Mouse (Mus musculus) ovary, postnatal 36 days (tissue): ENCODE results near the gene Cdyl2.

Experiments used
- DNase-seq: peaks from one replicate; pipeline ENCODE4 v3.0.0; 2022; ENCODE audit warnings: low spot score, mixed read lengths

The Cdyl2 gene

DNA sequence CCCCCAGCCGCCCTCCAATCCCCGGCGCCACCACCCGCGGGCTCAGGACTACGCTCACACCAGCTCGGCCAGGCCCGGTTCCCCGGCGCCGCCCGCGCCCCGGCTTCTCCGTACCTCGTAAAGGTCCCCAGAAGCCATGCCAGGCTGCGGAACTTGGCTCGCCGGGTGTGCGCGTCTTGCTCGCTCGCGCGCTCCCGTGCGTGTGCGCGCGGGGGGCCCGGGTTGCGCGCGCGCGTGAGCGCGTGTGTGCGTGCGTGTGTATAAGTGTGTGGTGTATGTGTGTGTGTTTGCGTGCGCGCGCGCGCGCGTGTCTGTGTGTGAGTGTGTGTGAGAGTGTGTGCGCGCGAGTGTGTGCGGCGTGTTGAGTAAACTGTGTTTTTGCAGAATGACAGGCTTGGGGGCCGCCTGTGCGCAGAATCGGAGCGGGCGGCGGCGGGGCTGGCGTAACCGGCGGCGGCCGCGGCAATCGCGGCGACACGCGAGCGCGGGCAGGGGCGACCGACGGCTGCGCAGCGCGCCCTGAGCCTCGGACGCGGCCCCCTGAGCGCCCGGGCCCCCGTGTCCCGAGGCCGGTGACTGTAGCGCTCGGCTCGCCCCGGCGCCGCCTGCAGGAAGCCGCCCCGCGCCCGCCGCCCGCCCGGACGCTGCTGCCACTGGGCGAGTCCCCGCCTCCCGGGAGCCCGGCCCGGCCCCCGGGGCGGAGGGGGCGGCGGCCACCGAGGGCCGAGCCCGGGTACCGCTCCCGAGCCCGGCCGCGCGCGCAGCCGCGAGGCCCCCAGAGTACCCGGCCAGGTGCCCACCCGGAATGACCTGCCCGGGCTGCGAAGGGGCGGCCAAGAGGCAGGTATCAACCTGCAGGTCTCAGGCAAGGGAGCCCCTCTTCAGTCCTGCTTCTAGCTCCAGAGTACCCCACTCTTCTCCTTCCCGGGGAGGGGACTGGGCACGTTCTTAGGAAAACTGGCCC, at the start of gene Cdyl2:
Gene Cdyl2, minus strand, starts transcription at position 308 of the 964 bp plus-strand sequence.
- peak; percentile 82 for DNase-seq

DNA sequence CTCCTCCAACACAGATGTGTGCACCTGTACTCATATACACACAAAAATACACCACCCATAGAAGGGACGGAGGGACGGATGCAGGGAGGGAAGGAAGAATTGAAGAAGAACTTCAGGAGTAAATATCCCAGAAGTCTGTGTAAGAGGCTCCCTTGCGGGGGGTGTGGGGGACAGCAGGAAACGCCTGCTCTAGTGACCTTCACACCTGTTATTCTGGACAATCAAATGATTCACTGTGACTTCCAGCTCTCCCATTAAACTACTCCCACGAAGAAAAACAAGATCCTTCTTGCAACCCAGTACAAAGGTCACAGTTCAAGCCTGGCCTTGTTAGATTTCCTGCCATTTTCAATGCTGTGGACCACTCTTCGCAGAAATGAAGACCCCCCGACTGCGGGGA, 47.8 kb upstream of the Cdyl2 start:
- no peak for DNase-seq

DNA sequence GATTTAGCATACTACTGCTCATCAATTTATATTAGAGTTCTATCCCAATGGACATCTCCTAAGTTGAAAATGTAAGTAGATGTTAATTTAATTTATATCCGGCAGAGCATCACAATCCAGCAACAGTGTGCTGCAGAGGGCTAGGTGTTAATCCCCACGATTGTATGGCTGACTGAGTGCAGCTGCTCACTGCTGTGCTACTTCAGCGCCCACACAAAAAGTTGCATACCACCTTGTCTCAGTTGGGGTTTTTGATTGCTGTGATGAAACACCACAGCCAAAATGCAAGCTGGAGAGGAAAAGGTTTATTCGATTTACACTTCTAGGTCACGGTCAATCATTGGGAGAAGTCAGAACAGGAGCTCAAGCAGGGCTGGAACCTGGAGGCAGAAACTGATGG, 41.4 kb upstream of the Cdyl2 start:
- DNase-seq = no peak

DNA sequence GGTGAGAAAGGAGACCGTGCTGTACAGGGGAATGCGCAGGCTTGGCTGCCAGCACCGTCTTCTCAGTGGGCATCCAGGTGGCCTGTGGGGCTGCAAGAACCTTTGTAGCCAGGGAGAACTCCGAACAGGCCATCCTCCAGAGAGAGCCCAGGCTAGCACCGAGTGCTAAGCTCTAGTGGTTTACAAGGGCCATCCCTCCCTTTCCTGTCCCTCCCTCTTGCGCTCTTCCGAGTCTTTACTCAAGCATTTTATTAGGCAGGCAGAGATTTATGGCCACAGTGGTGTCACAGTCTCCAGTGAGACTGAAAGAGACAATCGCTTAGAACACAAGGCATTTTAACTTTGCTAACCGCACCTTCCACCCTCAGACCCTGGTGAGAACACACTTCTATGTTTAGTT, 39.9 kb upstream of the Cdyl2 start:
- no peak for DNase-seq

DNA sequence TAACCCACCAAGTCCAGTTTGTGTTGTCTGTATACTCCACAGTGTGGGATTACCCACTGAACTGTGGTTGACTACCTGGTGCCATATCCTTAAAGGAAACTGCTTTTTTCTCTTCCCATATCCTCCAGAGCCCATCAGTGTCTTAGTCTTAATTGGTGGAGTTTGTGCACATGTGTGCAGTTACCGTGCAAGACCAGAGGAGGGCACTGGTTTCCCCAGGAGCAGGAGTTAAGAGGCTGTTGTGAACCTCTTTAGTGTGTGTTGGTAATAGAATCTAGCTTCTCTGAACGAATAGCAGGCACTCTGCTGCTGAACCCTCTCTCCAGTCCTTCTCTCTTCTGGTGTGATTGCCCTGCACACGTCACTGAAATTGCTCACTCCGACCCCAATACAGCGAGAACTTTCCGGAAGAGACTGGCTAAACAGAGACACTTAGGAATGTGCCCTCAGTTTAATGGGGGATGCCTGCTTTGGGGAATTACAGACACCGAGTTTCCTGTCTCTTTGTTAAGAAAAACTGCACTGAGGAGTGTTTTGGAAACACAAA, 39.1 kb upstream of the Cdyl2 start:
- no peak for DNase-seq

DNA sequence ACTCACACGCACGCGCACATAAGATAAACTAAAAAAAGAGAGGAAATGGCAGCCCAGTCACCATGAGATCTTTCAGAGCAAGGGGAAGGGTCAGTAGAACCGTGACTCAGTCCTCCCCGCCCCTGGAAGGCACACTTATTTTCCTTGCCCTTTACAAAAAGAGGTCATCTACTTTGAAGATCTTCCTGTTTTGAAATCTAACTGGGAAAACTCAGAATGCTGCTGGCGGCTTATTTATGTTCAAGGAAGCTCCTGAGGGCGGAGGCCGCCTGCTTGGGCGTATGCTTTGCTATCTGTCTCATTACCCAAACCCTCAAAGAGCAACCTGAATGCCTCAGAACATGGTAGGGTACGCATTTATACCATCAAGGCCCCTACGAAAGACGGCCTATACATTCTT, 38.0 kb upstream of the Cdyl2 start:
- no peak for DNase-seq

DNA sequence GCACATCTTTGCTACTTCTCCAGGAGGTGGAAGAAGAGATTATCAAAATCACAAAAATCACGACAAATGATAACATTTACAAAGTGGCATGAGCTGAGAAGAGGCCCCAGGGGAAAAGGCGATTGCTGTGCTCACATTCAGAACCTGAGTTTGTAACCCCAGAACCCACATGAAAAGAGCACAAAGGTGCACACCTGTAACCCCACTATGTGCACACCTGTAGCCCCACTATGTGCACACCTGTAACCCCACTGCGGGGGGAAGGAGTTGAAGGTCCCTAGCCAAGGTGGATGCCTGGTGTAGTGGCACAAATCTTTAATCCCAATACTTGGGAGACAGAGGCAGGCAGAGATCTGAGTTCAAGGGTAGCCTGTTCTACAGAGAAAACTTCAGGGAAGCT, 23.4 kb upstream of the Cdyl2 start:
- DNase-seq = no peak

DNA sequence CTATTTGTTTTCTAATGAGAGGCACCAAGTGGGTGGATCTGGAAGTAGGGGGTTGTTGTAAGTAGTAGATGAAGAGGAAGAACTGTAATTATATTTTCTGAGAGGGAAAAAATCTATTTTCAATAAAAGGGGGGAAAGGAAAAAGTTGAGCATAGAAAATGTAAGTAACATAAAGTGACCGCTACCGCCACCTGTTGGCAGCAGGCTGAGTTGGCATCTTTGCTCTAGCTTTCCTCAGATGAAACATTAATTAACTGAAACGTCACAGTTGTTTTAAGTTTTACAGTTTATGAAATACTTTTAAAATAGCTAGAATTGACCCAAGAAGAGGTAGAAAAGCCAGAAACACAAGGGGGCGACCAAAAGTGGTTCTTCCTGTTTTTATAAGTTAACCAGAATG, 22.8 kb upstream of the Cdyl2 start:
- DNase-seq = peak; percentile 19

DNA sequence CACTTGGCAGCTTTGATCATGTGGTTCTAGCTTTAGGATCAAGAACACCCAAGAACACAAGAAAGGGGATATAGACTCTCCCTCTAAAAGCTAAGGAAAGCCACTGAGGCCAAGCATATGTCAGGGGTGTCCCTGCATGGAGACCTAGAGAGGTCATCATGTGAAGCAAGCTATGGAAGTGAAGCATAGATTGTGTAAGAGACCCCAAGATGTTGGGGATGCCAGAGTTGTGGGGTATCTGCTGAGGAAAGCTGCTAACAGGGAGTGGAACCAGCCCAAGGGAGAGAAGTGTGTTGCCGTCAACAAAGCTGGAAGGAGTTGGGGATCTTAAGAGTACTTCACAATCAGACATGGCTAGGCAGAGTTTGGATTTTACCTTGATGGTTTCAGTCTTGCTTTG, 7.9 kb upstream of the Cdyl2 start:
- DNase-seq = no peak

DNA sequence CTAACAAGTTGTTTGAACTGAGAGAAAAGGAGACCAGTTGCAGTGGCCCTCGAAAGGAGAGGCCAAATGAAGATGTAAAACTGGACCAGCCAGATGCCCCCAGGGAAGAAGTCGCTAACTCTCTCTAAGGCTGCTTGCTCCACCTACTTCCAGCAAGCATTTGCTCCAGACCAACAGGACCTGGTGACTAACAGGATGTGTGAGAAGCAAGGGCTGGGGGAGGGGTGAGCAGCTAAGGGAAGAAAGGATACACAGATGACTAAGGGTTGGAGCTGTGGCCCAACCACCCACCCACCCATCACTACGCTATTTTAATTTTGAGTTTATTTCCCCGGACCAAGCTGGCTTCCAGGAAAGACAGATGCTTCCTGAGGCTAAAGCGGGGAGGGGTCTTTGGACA, 2.5 kb upstream of the Cdyl2 start:
- no peak for DNase-seq

DNA sequence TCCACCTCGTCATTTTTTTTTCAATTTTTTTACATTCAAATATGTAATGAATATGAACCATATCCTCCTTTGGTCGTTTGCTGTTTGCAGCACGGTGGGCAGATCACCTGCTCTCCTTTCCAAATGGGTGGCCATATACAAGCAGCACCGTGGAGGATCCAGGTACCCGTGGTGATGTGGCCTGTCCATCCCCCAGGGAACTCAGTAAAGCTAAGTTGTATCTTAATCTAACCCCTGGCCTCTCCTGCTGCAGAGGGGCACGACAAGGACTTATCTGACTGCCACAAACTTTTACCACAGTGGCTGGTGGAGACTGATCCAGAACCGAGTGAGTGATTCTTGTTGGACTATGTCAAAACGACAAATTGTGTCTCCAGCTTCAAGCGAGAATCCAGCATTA, 1.4 kb upstream of the Cdyl2 start:
- DNase-seq = no peak

DNA sequence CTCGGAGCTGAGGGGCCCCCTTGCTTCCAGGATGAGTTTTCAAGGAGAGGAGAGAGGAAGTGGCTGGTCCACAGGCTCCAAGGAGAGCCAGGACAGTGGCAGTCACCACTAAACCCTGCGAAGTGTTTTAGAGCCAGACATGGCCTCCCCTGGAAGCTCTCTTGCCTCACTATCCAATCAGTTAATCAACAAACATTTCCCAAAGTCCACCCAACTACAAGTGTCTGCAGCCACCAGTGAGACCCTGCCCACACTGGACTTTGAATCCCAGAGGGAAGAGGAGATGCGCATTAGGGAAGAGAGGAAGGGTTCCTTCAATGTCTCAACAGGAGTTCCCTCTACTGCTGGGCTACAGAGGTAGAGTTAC, 840 bp upstream of the Cdyl2 start:
- no peak for DNase-seq

DNA sequence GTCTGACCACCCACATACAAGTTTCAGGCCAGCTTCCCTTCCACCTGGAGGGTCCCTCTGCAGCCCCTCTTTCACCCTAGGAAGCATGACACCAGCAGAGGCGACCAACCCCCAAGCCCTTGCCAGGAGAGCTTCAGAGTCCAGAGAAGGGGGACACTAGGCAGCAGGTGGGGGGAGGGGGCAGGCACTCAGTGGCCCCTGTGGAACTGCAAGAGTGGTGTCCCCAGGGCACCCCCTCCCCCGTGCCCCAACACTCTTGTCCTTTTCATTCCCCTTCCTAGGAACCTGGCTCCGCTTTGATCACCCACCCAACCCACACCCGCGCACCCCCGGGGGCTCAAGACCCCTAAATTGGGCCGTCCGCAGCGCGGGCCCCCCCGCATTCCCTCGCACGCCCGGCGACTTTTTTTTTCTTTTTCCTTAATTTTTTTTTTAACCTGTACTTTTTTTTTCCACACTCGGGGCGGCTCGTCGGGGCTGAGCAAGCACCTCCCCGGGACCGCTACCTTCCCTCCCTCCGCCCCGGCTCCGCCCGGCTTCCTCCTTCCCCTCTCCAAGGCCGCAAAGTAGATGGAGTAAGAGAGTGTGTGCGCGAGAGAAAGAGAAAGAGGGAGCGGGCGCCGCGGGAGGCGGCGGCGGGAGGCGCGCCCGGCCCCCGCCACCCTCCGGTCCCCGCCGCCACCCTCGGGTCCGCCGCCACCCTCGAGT, 661 bp downstream of the Cdyl2 start:
- no peak for DNase-seq

DNA sequence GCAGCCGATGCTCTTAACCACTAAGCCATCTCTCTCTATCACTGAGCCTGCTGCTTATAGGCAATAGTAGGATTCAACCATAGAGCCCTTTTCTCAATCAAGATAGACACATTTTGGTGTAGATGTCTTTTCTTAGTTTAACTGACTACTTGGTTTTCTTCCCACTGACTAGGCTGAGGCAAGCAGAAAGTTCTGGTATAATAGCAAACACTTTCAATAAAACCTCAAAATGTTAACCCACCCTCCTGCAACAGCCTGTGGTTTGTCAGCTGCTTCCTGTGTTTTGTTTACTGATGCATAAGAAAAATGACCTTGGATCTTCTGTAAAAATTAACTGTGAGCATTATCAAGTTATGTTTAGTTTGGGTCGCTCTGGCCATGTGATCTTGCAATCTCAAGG, 11.3 kb downstream of the Cdyl2 start:
- DNase-seq = no peak

DNA sequence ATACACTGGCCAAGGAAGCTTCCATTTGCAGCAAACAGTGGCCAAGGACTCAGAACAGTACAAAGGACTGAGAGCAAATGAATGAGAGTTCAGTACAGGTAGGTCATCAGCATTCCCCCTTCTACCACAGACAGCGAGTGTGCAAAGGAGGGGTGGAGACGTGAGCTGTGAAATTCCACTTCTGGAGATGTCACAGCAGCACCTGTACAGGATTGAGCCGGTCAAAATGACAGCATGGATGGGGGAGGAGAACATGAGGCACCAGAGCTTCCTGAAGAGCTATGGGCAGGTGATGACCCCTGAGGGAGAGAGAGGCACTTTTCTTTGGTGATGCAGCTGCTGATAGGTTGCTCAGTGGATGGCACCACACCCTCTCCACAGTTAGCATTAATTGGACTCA, 25.3 kb downstream of the Cdyl2 start:
- DNase-seq = no peak

DNA sequence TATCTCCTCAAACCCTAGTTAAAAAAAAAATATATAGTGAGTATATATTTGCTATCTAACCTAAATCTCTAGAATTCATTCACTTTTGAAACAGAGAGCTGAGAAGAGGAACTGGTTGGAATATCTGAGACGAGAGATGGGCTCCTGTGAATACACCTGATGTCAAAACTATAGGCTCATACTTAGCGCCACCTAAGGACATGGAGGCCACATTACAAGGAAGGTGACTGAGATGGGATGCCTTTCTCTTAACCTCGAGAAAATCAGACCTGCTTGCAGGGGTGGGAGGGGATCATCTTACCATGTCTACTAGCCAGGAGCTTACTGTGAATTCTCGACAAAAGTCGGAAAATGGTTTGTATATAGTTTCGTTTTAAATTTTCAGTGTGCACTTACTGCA, 30.3 kb downstream of the Cdyl2 start:
- no peak for DNase-seq

DNA sequence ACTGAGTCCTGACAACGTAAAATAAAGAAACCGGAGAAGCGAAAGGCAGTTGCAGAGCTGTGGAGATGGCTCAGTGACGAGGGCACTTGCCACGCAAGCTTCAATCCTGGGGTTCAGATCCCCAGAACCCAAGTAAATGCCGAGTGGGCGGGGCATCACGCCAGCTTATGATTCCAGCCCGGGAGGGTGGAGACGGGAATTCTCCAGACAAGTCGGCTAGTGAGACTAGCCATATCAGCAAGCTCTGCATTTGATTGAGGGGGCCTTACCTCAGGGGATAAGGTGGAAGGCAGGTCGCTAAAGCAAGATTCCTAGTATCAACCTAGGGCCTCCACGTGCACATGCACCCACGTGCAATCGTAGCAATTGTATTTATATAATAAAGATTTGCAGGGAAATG, 39.9 kb downstream of the Cdyl2 start:
- DNase-seq = no peak

DNA sequence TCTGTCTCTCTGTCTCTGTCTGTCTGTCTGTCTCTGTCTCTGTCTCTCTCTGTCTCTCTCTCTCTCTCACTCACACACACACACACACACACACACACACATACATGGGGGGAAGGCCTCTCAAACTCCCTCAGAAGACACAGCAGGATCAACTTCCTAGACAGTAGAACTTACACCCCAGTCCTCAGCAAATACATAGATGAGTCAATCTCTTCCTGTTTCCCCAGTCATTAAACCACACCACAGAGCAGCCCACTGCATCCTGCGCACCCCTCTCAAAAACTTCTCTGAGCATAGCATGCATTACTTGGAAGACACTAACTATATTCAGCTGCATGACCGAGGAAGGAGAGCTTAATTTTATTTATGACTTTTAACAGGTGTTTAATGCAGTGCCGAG, 43.0 kb downstream of the Cdyl2 start:
- DNase-seq = no peak

DNA sequence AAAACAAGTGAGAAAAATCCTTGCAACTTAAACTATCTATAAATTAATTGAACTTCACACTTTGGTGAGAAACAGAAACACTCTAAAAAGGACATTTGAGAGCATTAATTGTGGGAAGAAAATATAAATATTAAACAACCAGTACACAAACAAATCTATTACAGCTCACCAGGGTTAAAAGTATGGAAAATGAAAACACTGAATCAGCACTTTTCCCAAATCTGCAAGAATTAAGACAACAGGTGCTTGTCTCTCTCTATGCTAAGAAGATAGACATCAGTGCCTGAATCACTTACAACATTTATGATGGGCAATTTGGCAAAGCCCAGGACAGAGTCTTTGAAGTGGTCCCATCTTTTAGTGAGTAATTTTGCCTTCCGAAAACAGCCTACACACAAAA, 56.6 kb downstream of the Cdyl2 start:
- no peak for DNase-seq

DNA sequence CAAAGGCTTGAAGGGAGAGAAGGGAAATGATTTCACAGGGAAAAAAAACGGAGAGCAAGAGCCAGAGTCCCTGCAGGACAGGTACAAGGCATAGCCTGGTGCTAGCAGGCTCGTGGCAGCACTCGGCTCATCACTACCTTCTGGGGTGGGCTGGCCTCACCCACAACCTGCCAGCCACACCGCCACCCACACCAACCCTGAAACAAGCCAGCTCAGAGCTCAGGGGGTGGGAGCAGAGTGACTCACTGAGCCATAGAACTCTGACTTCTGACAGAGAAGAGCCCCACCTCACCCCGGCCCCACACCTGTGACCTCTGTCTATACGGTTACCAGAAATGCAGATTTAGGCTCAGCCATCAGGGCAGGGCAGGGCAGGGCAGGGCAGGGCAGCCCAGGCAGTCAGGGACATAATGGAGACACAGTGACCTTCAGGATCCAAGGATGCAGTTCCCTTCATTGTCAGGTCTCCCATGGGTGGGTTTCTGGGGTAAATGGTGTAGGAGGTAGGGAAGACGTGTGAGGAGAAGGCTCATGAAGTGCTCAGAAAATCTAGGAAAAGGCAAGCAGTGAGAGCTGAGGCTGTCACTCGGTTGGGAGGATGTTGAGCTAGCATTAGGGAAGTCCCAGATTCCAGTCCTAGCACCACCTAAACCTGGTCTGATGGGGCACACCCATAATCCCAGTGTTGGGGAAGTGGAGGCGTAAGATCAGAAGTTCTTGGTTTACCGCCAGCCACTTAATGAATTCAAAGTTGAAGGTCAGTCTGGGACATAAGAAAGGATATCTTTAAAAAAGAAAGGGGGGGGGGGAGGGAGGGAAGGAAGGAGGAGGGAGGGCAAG, 58.6 kb downstream of the Cdyl2 start:
- no peak for DNase-seq

DNA sequence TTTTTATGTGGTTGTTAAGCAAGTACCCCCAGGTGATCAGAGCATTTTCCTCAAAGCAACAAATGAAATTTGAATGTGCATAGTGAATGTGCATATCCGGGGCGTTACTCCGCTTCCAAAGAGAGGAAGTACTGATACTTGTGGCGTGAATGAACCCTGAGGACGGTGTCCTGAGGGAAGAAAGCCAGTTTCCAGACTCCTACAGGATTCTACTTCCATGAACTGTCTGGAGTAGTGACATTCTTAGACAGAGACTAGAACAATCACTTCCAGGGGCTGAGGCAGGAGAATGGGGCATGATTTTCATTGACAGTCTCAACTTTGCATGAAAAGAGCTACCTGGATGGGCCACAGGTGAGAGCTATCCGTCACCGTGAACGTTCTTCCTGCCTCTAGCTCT, 59.3 kb downstream of the Cdyl2 start:
- DNase-seq = no peak

DNA sequence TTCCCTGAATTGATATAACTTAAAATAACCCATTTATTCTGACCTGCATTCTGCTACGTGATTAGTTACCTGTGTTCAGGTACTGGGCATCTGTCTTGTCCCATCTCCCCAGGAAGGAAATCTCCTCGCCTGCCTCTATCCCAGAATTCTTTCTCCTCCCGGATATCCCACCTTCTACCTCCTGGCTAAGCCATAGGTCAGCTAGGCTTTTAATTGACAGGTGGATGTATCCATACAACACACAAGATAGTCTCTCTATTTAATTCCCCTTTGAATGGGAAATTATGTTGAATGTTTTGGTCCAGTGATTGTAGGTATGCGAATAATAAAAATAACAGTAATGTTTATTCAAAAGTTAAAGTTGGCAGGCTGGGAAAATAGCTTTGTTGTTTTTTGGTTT, 59.7 kb downstream of the Cdyl2 start:
- no peak for DNase-seq
